Mouse (Mus musculus) urinary bladder, postnatal 10 days (tissue): ENCODE measurements around the gene Olfr202.
"Not testable (repeated sequence)": the region's sequence is repeated elsewhere in the genome, so short reads cannot be mapped to it uniquely, and the experiment has no call there.

ENCODE experiments used
- DNase-seq: peaks from one replicate; pipeline ENCODE4 v3.0.0; 2022; ENCODE audit warnings: low spot score

Olfr202 gene

DNA sequence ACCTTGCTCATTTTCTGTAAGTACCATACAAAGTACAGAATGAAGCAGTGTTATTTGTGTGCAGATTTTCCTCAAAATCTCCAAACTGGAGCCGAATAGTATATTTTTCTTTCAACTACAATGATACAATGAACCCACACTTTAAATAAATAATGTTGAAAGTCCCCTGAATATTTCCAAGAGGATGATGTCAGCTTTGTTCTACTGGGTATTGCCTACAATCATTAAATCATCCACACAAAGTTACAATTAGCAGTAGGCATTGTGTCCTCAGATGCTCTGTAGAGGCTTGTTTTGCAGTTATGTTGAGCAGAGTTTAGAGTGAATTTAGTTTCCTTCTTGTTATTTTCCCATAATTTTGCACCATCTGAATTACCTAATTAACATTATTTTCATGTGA is at the start of gene Olfr202:
Gene Olfr202, minus strand, starts transcription at position 101 of the 400 bp plus-strand sequence.
- DNase-seq, result no peak

DNA sequence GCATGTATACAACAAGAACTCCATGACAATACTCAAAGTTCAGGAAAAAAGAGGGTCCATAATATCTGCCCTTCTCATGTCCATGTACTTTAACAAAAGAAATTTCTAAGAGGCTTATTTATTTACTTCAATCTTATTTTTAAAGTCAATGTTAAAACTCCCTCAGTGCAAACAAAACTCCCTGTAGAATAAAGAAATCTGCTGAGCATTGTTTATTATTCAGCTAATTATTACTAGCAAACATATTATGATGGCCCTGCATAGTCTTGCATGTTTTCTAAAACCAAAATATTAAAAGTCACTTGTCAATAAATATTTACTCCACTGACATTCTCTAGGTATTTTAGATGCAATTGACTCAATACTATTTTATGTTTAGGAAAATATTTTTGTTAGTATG is 44.4 kb upstream of the Olfr202 start, which contains the start of gene Olfr205:
Gene Olfr205, minus strand, starts transcription at position 101 of the 400 bp plus-strand sequence.
- no peak for DNase-seq

DNA sequence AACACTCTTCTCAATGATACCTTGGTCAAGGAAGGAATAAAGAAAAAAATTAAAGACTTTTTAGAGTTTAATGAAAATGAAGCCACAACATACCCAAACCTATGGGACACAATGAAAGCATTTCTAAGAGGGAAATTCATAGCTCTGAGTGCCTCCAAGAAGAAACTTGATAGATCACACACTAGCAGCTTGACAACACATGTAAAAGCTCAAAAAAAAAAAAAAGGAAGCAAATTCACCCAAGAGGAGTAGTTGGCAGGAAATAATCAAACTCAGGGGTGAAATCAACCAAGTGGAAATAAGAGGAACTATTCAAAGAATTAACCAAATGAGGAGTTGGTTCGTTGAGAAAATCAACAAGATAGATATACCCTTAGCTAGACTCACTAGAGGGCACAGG is 36.7 kb upstream of the Olfr202 start:
- DNase-seq, result not testable (repeated sequence)

DNA sequence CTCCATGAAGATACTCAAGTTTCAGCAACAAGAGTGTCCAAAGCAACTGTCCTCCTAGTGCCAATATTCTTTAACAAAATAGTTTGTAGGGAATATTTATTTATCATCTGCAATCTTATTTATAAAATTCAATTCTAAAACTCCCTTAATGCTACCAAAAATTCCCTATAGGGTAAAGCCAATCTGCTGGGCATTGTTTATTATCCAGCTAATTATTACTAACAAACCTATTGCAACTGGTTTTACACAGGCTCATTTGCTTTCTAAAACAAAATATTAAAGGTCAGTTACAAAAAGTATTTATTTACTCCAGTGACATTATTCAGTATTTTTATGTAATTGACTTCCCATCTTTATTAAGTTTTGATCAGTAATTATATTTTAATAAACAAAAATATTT is 31.6 kb upstream of the Olfr202 start, which contains the start of gene Olfr204:
Gene Olfr204, minus strand, starts transcription at position 101 of the 400 bp plus-strand sequence.
- no peak for DNase-seq

DNA sequence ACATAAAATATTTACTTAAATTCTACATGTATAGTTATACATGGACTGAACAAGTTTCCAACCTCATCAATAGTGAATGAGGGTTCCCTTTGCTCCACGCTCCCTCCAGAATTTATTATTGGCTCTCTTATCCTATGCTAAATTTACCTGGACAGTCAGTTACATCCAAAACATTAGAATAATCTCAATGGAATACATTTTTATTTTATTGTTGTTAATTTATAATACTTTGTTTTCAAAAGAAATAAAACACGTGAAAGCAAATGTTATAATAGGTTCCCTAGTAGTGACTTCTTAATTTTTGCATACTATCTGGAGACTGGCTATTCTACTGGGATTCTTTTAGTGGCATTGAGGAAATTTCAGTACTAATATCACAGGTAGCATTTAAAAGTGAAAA is 12.0 kb upstream of the Olfr202 start, which contains the start of gene Olfr203:
Gene Olfr203, plus strand, starts transcription at position 301 of the 400 bp plus-strand sequence.
- no peak for DNase-seq

DNA sequence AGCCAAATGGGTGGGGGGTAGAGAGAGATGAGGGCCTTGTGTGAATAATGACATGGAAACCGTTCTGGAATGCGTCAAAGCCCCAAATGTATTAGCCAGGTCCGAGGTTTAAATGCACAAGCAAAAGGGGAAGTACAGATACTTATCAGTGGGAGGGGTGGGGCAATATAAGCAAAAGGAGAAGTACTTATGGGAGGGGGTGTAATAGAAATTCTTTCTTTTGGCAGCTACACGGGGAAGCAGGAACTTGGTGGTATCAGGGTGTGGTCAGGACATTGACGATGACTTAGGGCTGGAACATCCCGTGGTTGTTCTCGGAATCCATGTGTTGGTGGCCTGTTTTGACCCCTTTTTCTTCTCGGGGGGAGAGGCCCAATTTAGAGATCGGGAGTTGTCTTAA is 983 bp upstream of the Olfr202 start:
- DNase-seq, result not testable (repeated sequence)

DNA sequence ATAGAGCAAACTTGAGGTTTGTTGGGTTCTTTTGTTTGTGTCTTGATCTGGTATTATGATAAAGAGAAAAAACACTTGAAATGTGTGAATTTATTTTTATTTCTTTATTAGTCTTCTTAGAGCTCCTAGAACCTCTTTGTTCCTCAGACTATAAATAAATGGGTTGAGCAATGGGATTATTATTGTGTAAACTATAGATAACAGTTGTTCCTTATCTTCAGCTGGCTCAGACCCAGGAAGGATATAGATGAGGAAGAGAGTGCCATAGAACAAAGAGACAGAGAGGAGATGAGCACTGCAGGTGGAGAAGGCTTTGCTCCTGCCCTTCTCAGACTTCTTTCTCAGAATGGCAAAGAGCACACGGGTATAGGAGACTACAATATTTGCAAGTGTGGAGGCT is 3.1 kb downstream of the Olfr202 start:
- no peak for DNase-seq

DNA sequence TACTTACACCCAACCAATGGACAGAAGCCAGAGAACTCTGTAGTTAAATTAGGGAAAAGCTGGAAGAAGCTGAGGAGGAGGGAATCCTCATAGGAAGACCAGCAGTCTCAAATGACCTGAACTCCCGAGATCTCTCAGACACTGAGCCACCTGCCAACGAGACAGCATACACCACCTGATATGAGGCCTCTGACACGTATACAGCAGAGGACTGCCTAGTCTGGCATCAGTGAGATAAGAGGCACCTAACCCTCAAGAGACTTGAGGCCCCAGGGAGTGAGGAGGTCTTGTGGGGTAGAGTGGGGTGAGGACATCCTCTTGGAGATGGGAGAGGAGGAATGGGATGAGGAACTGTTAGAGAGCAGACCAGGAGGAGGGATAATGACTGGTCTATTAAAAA is 6.1 kb downstream of the Olfr202 start:
- DNase-seq, result no peak

DNA sequence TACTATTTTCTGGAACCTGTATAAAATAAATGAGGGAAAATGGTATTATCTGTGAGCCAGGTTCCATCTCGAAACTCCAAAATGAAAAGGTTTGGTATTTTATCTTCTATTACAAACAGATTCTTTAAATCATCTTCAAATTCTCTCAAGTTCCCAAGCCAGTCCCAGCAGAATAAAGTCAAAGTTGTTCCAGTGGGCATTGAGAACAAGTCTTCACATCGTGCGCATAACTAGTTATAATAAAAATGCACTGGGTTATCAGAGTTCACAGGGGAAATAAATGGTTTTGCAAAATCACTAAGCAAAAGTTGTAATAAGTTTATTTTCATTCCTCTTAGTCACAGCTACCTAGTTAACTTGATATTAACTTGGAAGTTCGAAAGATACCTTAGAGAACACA is 14.1 kb downstream of the Olfr202 start, which contains the start of gene Olfr201:
Gene Olfr201, minus strand, starts transcription at position 101 of the 400 bp plus-strand sequence.
- DNase-seq, result not testable (repeated sequence)

DNA sequence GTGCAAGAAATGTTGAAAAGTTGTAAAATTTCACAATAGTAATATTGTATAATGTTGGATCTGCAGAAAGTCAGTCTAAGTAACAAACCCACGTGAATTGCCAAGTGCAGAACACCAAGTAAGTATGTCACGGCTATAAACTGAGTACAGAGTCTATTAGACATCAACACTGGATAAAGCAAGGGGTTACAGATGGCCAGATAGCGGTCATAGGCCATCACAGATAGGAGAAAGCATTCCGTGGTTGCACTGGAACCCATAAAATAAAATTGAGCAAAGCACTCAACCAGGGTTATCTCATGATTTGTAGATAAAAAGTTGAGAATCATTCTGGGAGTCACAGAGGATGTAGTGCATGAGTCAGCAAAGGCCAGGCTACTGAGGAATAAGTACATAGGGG is 17.5 kb downstream of the Olfr202 start:
- DNase-seq, result not testable (repeated sequence)

DNA sequence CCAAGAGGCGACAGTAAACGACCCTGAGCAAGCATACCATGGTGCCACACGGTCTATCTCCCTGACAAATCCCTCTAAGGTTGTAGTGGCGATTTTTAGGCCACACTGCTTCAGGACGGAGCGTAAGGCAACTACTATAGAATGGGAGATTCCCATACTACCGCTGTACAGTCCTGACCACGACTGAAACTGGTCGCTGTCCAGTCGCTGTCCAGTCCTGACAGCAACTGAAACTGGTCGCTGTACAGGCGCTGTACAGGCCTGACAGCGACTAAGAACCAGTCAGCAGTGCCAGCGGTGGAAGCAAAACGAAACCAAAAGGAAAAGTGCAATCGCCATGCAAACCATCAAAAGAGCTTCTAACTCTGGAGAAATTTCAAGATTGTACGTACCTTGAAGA is 36.9 kb downstream of the Olfr202 start:
- DNase-seq, result no peak
